Mouse (Mus musculus) CD4-positive, CD25-positive, alpha-beta regulatory T cell, adult 2 months (primary cell): ENCODE results near the gene Zfp207.
A peak's percentile ranks its signal among the peaks of the same experiment; 100 is the strongest.
"Not testable (repeated sequence)": the region's sequence is repeated elsewhere in the genome, so short reads cannot be mapped to it uniquely, and the experiment has no call there.

ENCODE experiments used
- DNase-seq: peaks from one replicate; pipeline ENCODE4 v3.0.0-alpha.2; 2012; ENCODE audit warnings: low read depth, low spot score

Gene Zfp207

GRCm38 (mm10) chr11:80410377-80410776 lies 27.3 kb downstream of the Zfp207 start:
- no peak for DNase-seq

GRCm38 (mm10) chr11:80417085-80417484 lies 34.0 kb downstream of the Zfp207 start:
- DNase-seq = no peak

- no peak for DNase-seq
These were observed 36.7 kb downstream of the Zfp207 start for GRCm38 (mm10) chr11:80419743-80420142.

- DNase-seq = no peak
These were observed 37.3 kb downstream of the Zfp207 start for GRCm38 (mm10) chr11:80420202-80420984.

- DNase-seq = no peak
These were observed 38.5 kb downstream of the Zfp207 start for GRCm38 (mm10) chr11:80421421-80422047.

GRCm38 (mm10) chr11:80424691-80425090 lies 41.6 kb downstream of the Zfp207 start:
- DNase-seq = no peak

- no peak for DNase-seq
These were observed 42.2 kb downstream of the Zfp207 start for GRCm38 (mm10) chr11:80425247-80425778.

- DNase-seq = not testable (repeated sequence)
These were observed 43.1 kb downstream of the Zfp207 start for GRCm38 (mm10) chr11:80426029-80426813.

- peak; percentile 97 for DNase-seq
These were observed 45.4 kb downstream of the Zfp207 start, which contains the start of gene Psmd11 for GRCm38 (mm10) chr11:80428381-80429008. Gene Psmd11, plus strand, starts transcription at chr11:80428615.

GRCm38 (mm10) chr11:80429009-80429475 lies 46.0 kb downstream of the Zfp207 start:
- no peak for DNase-seq

- DNase-seq = no peak
These were observed 46.6 kb downstream of the Zfp207 start for GRCm38 (mm10) chr11:80429500-80430166.

GRCm38 (mm10) chr11:80430366-80430910 lies 47.4 kb downstream of the Zfp207 start:
- no peak for DNase-seq

GRCm38 (mm10) chr11:80446916-80447315 lies 63.8 kb downstream of the Zfp207 start:
- DNase-seq = no peak

GRCm38 (mm10) chr11:80449859-80450258 lies 66.8 kb downstream of the Zfp207 start:
- no peak for DNase-seq

GRCm38 (mm10) chr11:80452242-80452641 lies 69.2 kb downstream of the Zfp207 start:
- DNase-seq = no peak

GRCm38 (mm10) chr11:80453198-80453597 lies 70.1 kb downstream of the Zfp207 start:
- DNase-seq = no peak
